Mouse (Mus musculus): ENCODE data around the gene Ltb4r1. TPM values are rescaled to one million over a fixed set of nuclear protein-coding genes. Genes with fewer than 3 reads are reported as not detected.

The Ltb4r1 gene
- total RNA-seq (2021): under 1 TPM; 0.51 to 0.64 TPM

GRCm38 (mm10) chr14:55765696-55766095 is at the start of gene Ltb4r1:
Ltb4r1 (plus strand) TSS chr14:55765962.
- intact Hi-C loops (cut with DNase I): no loop called here
- no peak for DNase-seq (ENCODE audit: extremely low spot score in 1 of 2, low spot score in 2 of 2)

- no peak for DNase-seq (ENCODE audit: extremely low spot score in 1 of 2, low spot score in 2 of 2)
- intact Hi-C loops (cut with DNase I): no loop called here
These were observed 49.5 kb upstream of the Ltb4r1 start for GRCm38 (mm10) chr14:55716271-55716670.

GRCm38 (mm10) chr14:55716884-55717283 is 48.9 kb upstream of the Ltb4r1 start:
- intact Hi-C loops (cut with DNase I): no loop called here
- DNase-seq (ENCODE audit: extremely low spot score in 1 of 2, low spot score in 2 of 2): no peak

GRCm38 (mm10) chr14:55719737-55720136 is 46.0 kb upstream of the Ltb4r1 start:
- no peak for DNase-seq (ENCODE audit: extremely low spot score in 1 of 2, low spot score in 2 of 2)
- intact Hi-C loops (cut with DNase I): no loop called here

GRCm38 (mm10) chr14:55720666-55721065 is 45.1 kb upstream of the Ltb4r1 start:
- intact Hi-C loops (cut with DNase I): no loop called here
- no peak for DNase-seq (ENCODE audit: extremely low spot score in 1 of 2, low spot score in 2 of 2)

- DNase-seq (ENCODE audit: extremely low spot score in 1 of 2, low spot score in 2 of 2): no peak
- intact Hi-C loops (cut with DNase I): no loop called here
These were observed 44.7 kb upstream of the Ltb4r1 start for GRCm38 (mm10) chr14:55721076-55721475.

GRCm38 (mm10) chr14:55721700-55722437 is 43.9 kb upstream of the Ltb4r1 start, which contains the start of gene Rabggta:
Rabggta (minus strand) TSS chr14:55722263.
- intact Hi-C loops (cut with DNase I): no loop called here
- DNase-seq (ENCODE audit: extremely low spot score in 1 of 2, low spot score in 2 of 2): peak; percentile 89 to 95

GRCm38 (mm10) chr14:55722438-55722945 is 43.3 kb upstream of the Ltb4r1 start:
- DNase-seq (ENCODE audit: extremely low spot score in 1 of 2, low spot score in 2 of 2): no peak
- intact Hi-C loops (cut with DNase I): no loop called here

- DNase-seq (ENCODE audit: extremely low spot score in 1 of 2, low spot score in 2 of 2): no peak
- intact Hi-C loops (cut with DNase I): no loop called here
These were observed 42.3 kb upstream of the Ltb4r1 start for GRCm38 (mm10) chr14:55723433-55723832.

GRCm38 (mm10) chr14:55724411-55724871 is 41.3 kb upstream of the Ltb4r1 start:
- intact Hi-C loops (cut with DNase I): no loop called here
- DNase-seq (ENCODE audit: extremely low spot score in 1 of 2, low spot score in 2 of 2): no peak

- DNase-seq (ENCODE audit: extremely low spot score in 1 of 2, low spot score in 2 of 2): no peak
- intact Hi-C loops (cut with DNase I): no loop called here
These were observed 39.5 kb upstream of the Ltb4r1 start for GRCm38 (mm10) chr14:55726261-55726660.

GRCm38 (mm10) chr14:55727889-55728685 is 37.7 kb upstream of the Ltb4r1 start:
- intact Hi-C loops (cut with DNase I): no loop called here
- no peak for DNase-seq (ENCODE audit: extremely low spot score in 1 of 2, low spot score in 2 of 2)

- DNase-seq (ENCODE audit: extremely low spot score in 1 of 2, low spot score in 2 of 2): no peak
- intact Hi-C loops (cut with DNase I): no loop called here
These were observed 35.6 kb upstream of the Ltb4r1 start for GRCm38 (mm10) chr14:55730116-55730515.

GRCm38 (mm10) chr14:55730531-55731032 is 35.2 kb upstream of the Ltb4r1 start:
- peak in 1 of 2 experiments; percentile 76 for DNase-seq (ENCODE audit: extremely low spot score in 1 of 2, low spot score in 2 of 2)
- intact Hi-C loops (cut with DNase I): no loop called here

GRCm38 (mm10) chr14:55733889-55734288 is 31.9 kb upstream of the Ltb4r1 start:
- intact Hi-C loops (cut with DNase I): no loop called here
- no peak for DNase-seq (ENCODE audit: extremely low spot score in 1 of 2, low spot score in 2 of 2)

GRCm38 (mm10) chr14:55734869-55735268 is 30.9 kb upstream of the Ltb4r1 start:
- DNase-seq (ENCODE audit: extremely low spot score in 1 of 2, low spot score in 2 of 2): no peak
- intact Hi-C loops (cut with DNase I): no loop called here

- intact Hi-C loops (cut with DNase I): no loop called here
- DNase-seq (ENCODE audit: extremely low spot score in 1 of 2, low spot score in 2 of 2): no peak
These were observed 30.4 kb upstream of the Ltb4r1 start for GRCm38 (mm10) chr14:55735334-55735733.

- DNase-seq (ENCODE audit: extremely low spot score in 1 of 2, low spot score in 2 of 2): no peak
- intact Hi-C loops (cut with DNase I): no loop called here
These were observed 30.0 kb upstream of the Ltb4r1 start for GRCm38 (mm10) chr14:55735758-55736157.

GRCm38 (mm10) chr14:55737086-55737687 is 28.6 kb upstream of the Ltb4r1 start:
- intact Hi-C loops (cut with DNase I): no loop called here

More at GRCm38 (mm10) chr14:55737086-55737687, 28.6 kb upstream of the Ltb4r1 start:
- no peak for DNase-seq (ENCODE audit: extremely low spot score in 1 of 2, low spot score in 2 of 2)
